Mouse (Mus musculus) small intestine, adult 2 months (tissue): ENCODE results near the gene Slc7a11. TPM values are rescaled to one million over a fixed set of nuclear protein-coding genes. Genes with fewer than 3 reads are reported as not detected.

ENCODE experiments used
- H3K27ac ChIP-seq: fragments of 200-500 bp; 2 replicates; pipeline ENCODE4 v1.5.1; 2012; ENCODE audit warnings: low read depth, low read length, control low read depth, inconsistent platforms; ENCODE audit not compliant: insufficient read depth
- H3K27me3 ChIP-seq: fragments of 200-500 bp; 2 replicates; pipeline ENCODE4 v1.6.1; 2012; ENCODE audit warnings: mild to moderate bottlenecking, moderate library complexity, low read length, inconsistent platforms; ENCODE audit not compliant: control insufficient read depth, insufficient read depth
- H3K36me3 ChIP-seq: fragments of 200-500 bp; 2 replicates; pipeline ENCODE4 v1.6.1; 2012; ENCODE audit warnings: mild to moderate bottlenecking, low read length, control low read depth, inconsistent platforms; ENCODE audit not compliant: control insufficient read depth, insufficient read depth
- H3K4me1 ChIP-seq: fragments of 200-500 bp; 2 replicates; pipeline ENCODE4 v1.6.1; 2012; ENCODE audit warnings: low read length, inconsistent platforms, mixed read lengths; ENCODE audit not compliant: control insufficient read depth, insufficient read depth, insufficient read length
- H3K4me3 ChIP-seq: fragments of 200-500 bp; 2 replicates; pipeline ENCODE4 v1.5.1; 2012; ENCODE audit warnings: low read depth, mild to moderate bottlenecking, control low read depth, inconsistent platforms, low read length, moderate library complexity
- CTCF ChIP-seq: fragments of 200-500 bp; IDR thresholded peaks from 2 replicates; pipeline ENCODE4 v1.5.1; 2012; ENCODE audit warnings: low read depth, mild to moderate bottlenecking, control low read depth, inconsistent platforms, low read length, moderate library complexity, mixed read lengths; ENCODE audit not compliant: insufficient replicate concordance, insufficient read length; ENCODE audit errors: extremely low read depth
- POLR2A ChIP-seq: fragments of 200-500 bp; IDR thresholded peaks from 2 replicates; pipeline ENCODE4 v1.6.1; 2012; ENCODE audit warnings: low read depth, mild to moderate bottlenecking, control low read depth, inconsistent platforms, low read length, moderate library complexity
- WGBS: fragments of 180-500 bp; shearing (Covaris S2); methylation state at CpG from one replicate; pipeline ENCODE4 v1.1.7; 2018; 5-methylcytosine and 5-hydroxymethylcytosine counted together
- polyA plus RNA-seq: library from polyadenylated mRNA; depleted of rRNA; stranded (reverse); fragments of >200 nt; gene quantifications from 2 replicates; pipeline ENCODE4 v1.2.3, GENCODE M21; 2012

Slc7a11 gene
- polyA plus RNA-seq, 1 experiment: 0.27 TPM

- Histone ChIP-seq H3K27ac (no peak overlapping the region), H3K27me3 (no peaks in the 10 kb centered on the region), H3K4me3 (no peak overlapping the region), H3K36me3 (no peaks in the 10 kb centered on the region), H3K4me1 (no peaks in the 10 kb centered on the region)
- no peak for TF ChIP-seq CTCF
- TF ChIP-seq POLR2A: no peak
- 69% methylated on average over 2 of the region's 2 CpGs for WGBS
These were observed 589.1 kb downstream of the Slc7a11 start for GRCm38 (mm10) chr3:49854277-49854676.

DNA sequence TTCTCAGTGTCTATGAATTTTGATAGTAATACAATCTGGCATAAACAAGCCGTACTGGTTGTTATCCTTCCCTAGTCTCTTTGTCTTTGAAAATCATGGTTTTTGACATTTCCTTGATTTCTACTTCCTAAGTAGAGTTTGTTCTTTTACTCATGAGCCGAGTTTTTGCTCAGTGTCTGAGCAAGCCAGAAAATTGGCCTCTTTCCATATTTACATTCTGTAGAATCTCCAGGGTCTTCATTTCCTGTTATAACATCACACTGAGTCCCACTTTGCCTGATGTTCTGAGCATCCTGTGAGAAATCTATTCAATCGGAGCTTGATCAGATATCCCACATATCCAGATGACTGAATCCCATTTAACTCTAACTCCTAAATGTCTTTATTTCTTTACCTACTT lies 600.4 kb downstream of the Slc7a11 start:
- H3K36me3 ChIP-seq: no peaks in the 10 kb centered on the region
- H3K27ac ChIP-seq: no peak overlapping the region
- no peaks in the 10 kb centered on the region for H3K27me3 ChIP-seq
- 78% methylated on average over 3 of the region's 3 CpGs for whole genome bisulfite sequencing
- TF ChIP-seq POLR2A (no peak), CTCF (no peak)
- no peaks in the 10 kb centered on the region for H3K4me1 ChIP-seq
- H3K4me3 ChIP-seq: no peak overlapping the region
